Mouse (Mus musculus) retina, adult 2 months (tissue): ENCODE measurements around the gene Cldn19.

ENCODE experiments used
- DNase-seq: peaks from one replicate; pipeline ENCODE4 v3.0.0-alpha.2; 2012; ENCODE audit warnings: low read depth, low spot score

Cldn19 gene

GRCm38 (mm10) chr4:119255351-119255750 is at the start of gene Cldn19:
Cldn19 (plus strand) TSS chr4:119255414.
- DNase-seq: no peak

- no peak for DNase-seq
Measured at GRCm38 (mm10) chr4:119216667-119217066, 38.5 kb upstream of the Cldn19 start.

- no peak for DNase-seq
Measured at GRCm38 (mm10) chr4:119218169-119218568, 37.0 kb upstream of the Cldn19 start, which contains the start of gene Tmem269. Tmem269 (minus strand) TSS chr4:119218217.

GRCm38 (mm10) chr4:119223696-119224095 is 31.5 kb upstream of the Cldn19 start:
- peak; percentile 53 for DNase-seq

- no peak for DNase-seq
Measured at GRCm38 (mm10) chr4:119224534-119224933, 30.7 kb upstream of the Cldn19 start.

- no peak for DNase-seq
Measured at GRCm38 (mm10) chr4:119225719-119226118, 29.5 kb upstream of the Cldn19 start.

- DNase-seq: no peak
Measured at GRCm38 (mm10) chr4:119226751-119227150, 28.5 kb upstream of the Cldn19 start.

GRCm38 (mm10) chr4:119232410-119233255 is 22.6 kb upstream of the Cldn19 start, which contains the start of the genes AU022252 and P3h1:
AU022252 (minus strand) TSS chr4:119232712.
P3h1 (plus strand) TSS chr4:119232915.
- peak; percentile 99 for DNase-seq

- DNase-seq: no peak
Measured at GRCm38 (mm10) chr4:119233256-119233901, 21.8 kb upstream of the Cldn19 start.

- no peak for DNase-seq
Measured at GRCm38 (mm10) chr4:119234348-119234747, 20.9 kb upstream of the Cldn19 start.

- DNase-seq: no peak
Measured at GRCm38 (mm10) chr4:119238661-119239060, 16.6 kb upstream of the Cldn19 start.

- peak; percentile 54 for DNase-seq
Measured at GRCm38 (mm10) chr4:119239181-119239682, 16.0 kb upstream of the Cldn19 start.

- DNase-seq: no peak
Measured at GRCm38 (mm10) chr4:119241664-119242063, 13.6 kb upstream of the Cldn19 start.

- no peak for DNase-seq
Measured at GRCm38 (mm10) chr4:119242571-119242970, 12.6 kb upstream of the Cldn19 start.

- no peak for DNase-seq
Measured at GRCm38 (mm10) chr4:119244468-119245240, 10.6 kb upstream of the Cldn19 start.

- DNase-seq: no peak
Measured at GRCm38 (mm10) chr4:119245556-119245955, 9.7 kb upstream of the Cldn19 start.

- DNase-seq: no peak
Measured at GRCm38 (mm10) chr4:119245961-119246360, 9.3 kb upstream of the Cldn19 start.

- DNase-seq: no peak
Measured at GRCm38 (mm10) chr4:119246688-119247225, 8.5 kb upstream of the Cldn19 start.

GRCm38 (mm10) chr4:119247462-119248235 is 7.6 kb upstream of the Cldn19 start:
- no peak for DNase-seq

- no peak for DNase-seq
Measured at GRCm38 (mm10) chr4:119248407-119248965, 6.7 kb upstream of the Cldn19 start.
